Mouse (Mus musculus): ENCODE measurements around the gene Aplnr.

- TF ChIP-seq CTCF (IDR thresholded peaks at IDR 0.05; ENCODE audit: low read depth) (no peak), EP300 (optimal IDR thresholded peaks at IDR 0.05) (no peak)
Observed at GRCm38 (mm10) chr2:85110288-85110875, 25.6 kb upstream of the Aplnr start.

Measured in stomach, postnatal 0 days (tissue).